Mouse (Mus musculus): ENCODE data around the gene Cryl1.

The Cryl1 gene

DNA sequence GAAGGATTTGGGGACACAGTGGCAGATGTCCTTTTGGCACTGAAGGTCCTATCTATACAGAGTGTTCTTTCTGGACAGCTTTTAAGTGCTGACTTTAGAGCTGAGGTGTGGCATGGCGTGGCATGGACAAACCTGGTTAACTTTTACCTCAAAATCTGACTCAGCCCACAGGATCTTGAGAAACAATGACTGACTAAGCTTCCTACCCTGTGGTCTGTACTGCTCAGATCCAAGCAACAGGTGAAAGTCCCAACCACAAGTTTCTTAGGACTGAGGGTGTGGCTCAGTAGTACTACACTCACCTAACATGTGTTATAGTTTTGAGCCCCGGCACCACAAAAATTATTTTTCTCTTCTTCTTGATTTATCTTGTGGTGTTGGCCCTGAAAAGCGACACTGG, 130.0 kb downstream of the Cryl1 start:
- no peak for DNase-seq (ENCODE audit: low read depth, low spot score)
- Histone ChIP-seq H3K36me3 (ENCODE audit: control insufficient read depth, insufficient read depth, low read length, poor library complexity, severe bottlenecking) (no peaks in the 10 kb centered on the region), H3K27me3 (ENCODE audit: control insufficient read depth, insufficient read depth, low read length, poor library complexity, severe bottlenecking) (no peaks in the 10 kb centered on the region)

DNA sequence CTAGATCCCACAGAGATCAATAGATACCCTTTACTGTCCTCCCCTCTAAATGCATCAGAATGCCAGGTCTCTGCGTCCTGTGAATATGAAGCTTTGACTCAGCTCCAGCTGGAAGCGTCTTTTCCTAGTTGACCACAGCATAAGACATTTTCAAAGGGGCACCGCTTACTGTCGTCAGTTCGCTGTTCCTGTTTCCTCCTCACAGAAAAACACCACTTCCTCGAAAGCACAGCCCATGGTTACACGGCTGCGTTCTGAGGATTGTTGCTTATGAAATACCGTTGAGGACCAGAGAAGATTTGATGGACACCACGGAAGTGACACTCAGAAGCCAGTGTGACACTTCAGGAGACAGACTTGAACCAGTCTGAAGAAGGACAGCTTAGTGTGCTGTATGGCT, 134.4 kb downstream of the Cryl1 start:
- no peak for DNase-seq (ENCODE audit: low read depth, low spot score)
- Histone ChIP-seq H3K27me3 (ENCODE audit: control insufficient read depth, insufficient read depth, low read length, poor library complexity, severe bottlenecking) (no peaks in the 10 kb centered on the region), H3K36me3 (ENCODE audit: control insufficient read depth, insufficient read depth, low read length, poor library complexity, severe bottlenecking) (no peaks in the 10 kb centered on the region)

DNA sequence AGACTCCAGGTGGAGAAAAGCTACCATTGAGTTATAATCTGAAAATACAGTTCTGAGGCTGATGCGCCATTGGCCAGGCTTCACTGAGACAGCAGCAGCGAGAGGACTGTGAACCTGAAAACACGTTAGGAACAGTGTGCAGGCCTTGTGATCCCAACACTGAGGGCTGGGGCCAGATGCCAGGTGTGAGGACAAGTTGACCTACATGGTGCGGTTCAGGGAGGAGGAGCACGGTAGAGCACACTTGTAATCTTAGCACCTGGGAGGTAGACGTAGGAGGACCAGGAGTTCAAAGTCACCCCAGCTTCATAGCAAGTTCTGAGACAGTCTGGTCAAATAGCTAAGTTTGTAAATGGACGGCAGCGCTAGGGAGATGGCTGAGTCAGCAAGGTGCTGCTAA, 139.0 kb downstream of the Cryl1 start:
- DNase-seq (ENCODE audit: low read depth, low spot score) = no peak
- no peaks in the 10 kb centered on the region for H3K27me3 ChIP-seq (ENCODE audit: control insufficient read depth, insufficient read depth, low read length, poor library complexity, severe bottlenecking)
- H3K36me3 ChIP-seq (ENCODE audit: control insufficient read depth, insufficient read depth, low read length, poor library complexity, severe bottlenecking) = no peaks in the 10 kb centered on the region

DNA sequence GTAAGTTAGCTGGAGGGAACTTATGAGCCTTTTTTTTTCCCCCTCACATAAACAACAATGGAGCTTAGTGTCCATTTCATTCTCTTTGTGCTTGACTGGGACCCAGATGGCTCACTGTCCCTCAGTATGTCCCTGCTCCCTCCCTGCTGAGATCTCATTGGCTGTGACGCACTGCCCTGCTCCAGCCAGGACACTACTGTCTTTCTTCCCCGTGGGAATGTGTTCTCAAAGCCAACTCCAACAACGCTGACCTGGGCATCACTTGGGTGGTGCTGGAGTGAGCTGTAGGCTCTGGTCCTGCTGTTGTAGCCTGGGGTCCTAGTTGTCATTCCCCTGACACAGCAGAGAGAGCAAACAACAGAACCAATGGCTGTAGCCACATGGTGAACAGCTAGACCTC, 149.7 kb downstream of the Cryl1 start:
- no peaks in the 10 kb centered on the region for H3K27me3 ChIP-seq (ENCODE audit: control insufficient read depth, insufficient read depth, low read length, poor library complexity, severe bottlenecking)
- H3K36me3 ChIP-seq (ENCODE audit: control insufficient read depth, insufficient read depth, low read length, poor library complexity, severe bottlenecking) = no peaks in the 10 kb centered on the region
- no peak for DNase-seq (ENCODE audit: low read depth, low spot score)

GRCm38 (mm10) chr14:57246575-57246974, 151.8 kb downstream of the Cryl1 start:
- Histone ChIP-seq H3K27me3 (ENCODE audit: control insufficient read depth, insufficient read depth, low read length, poor library complexity, severe bottlenecking) (no peaks in the 10 kb centered on the region), H3K36me3 (ENCODE audit: control insufficient read depth, insufficient read depth, low read length, poor library complexity, severe bottlenecking) (no peaks in the 10 kb centered on the region)
- no peak for DNase-seq (ENCODE audit: low read depth, low spot score)

GRCm38 (mm10) chr14:57242978-57243377, 155.4 kb downstream of the Cryl1 start:
- H3K27me3 ChIP-seq (ENCODE audit: control insufficient read depth, insufficient read depth, low read length, poor library complexity, severe bottlenecking) = no peaks in the 10 kb centered on the region
- DNase-seq (ENCODE audit: low read depth, low spot score) = no peak
- no peaks in the 10 kb centered on the region for H3K36me3 ChIP-seq (ENCODE audit: control insufficient read depth, insufficient read depth, low read length, poor library complexity, severe bottlenecking)

DNA sequence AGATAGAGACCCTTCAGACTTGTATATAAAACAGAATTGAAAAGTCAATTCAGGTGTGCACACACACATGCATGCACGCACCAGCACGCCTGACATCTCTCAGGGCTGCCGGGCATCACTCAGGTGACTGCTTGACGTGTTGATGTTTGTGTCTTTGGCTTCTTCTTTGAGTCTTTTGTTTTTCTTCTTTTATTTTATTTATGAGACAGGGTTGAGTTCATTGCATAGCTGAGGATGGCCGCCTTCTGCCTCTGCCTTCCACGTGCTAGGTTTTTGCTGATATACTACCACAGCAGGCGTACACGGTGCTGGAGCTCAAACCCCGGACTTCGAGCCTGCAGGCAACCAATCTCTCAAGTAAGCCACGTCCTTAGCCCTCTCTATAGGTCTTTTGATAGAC, 163.1 kb downstream of the Cryl1 start:
- no peaks in the 10 kb centered on the region for H3K27me3 ChIP-seq (ENCODE audit: control insufficient read depth, insufficient read depth, low read length, poor library complexity, severe bottlenecking)
- no peaks in the 10 kb centered on the region for H3K36me3 ChIP-seq (ENCODE audit: control insufficient read depth, insufficient read depth, low read length, poor library complexity, severe bottlenecking)
- DNase-seq (ENCODE audit: low read depth, low spot score) = no peak

GRCm38 (mm10) chr14:57234711-57235110, 163.6 kb downstream of the Cryl1 start:
- H3K36me3 ChIP-seq (ENCODE audit: control insufficient read depth, insufficient read depth, low read length, poor library complexity, severe bottlenecking) = no peaks in the 10 kb centered on the region

DNA sequence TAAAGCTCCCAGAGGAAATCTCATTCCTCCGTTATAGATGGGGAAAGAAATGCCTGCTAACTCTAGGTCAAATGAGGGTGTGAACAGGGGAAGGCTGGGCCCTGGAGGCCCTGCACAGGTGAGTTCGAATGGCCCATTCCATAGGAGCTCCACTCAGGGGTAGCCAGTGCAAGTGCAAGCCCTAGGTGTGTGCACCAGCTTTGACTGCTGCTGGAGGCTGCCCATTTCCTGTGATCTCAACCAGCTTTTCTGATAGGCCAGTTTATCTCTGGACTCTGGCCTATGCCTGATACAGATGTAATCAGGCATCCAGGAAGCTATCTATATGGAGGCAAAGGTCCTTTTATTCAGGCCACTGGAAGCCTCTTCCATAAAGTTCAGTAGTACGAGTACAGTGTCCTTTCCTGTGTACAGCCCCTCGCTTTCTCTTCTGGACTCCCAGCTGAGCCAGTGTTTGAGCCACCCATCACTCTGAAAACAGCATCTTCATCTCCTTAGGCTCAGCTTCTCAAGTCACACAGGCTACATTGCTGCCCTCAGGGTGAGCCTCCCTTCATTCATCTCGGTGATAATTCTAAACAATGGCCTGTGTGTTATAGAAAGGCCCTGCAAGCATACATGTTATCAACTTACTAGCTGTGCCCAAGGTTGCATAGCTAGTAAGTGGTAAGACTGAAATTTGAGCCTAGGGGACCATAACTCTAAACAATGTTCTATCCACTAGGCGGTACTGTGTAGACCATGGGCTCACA, 167.9 kb downstream of the Cryl1 start:
- DNase-seq (ENCODE audit: low read depth, low spot score) = no peak
- Histone ChIP-seq H3K27me3 (ENCODE audit: control insufficient read depth, insufficient read depth, low read length, poor library complexity, severe bottlenecking) (no peaks in the 10 kb centered on the region), H3K36me3 (ENCODE audit: control insufficient read depth, insufficient read depth, low read length, poor library complexity, severe bottlenecking) (no peaks in the 10 kb centered on the region)

More at GRCm38 (mm10) chr14:57234711-57235110, 163.6 kb downstream of the Cryl1 start:
- H3K27me3 ChIP-seq (ENCODE audit: control insufficient read depth, insufficient read depth, low read length, poor library complexity, severe bottlenecking) = no peaks in the 10 kb centered on the region
- DNase-seq (ENCODE audit: low read depth, low spot score) = no peak
